Mouse (Mus musculus) embryonic fibroblast, embryonic 13.5 days (primary cell): Measurements from ENCODE around the gene Atf3.

Experiments
- CTCF ChIP-seq: IDR thresholded peaks from 2 replicates; pipeline ENCODE4 v1.5.1; 2011; ENCODE audit warnings: mild to moderate bottlenecking, control low read depth, low read length, moderate library complexity, borderline replicate concordance; ENCODE audit not compliant: insufficient read depth
- POLR2A ChIP-seq: IDR thresholded peaks from 2 replicates; pipeline ENCODE4 v1.6.1; 2011; ENCODE audit warnings: low read depth, mild to moderate bottlenecking, control low read depth, low read length, moderate library complexity

DNA sequence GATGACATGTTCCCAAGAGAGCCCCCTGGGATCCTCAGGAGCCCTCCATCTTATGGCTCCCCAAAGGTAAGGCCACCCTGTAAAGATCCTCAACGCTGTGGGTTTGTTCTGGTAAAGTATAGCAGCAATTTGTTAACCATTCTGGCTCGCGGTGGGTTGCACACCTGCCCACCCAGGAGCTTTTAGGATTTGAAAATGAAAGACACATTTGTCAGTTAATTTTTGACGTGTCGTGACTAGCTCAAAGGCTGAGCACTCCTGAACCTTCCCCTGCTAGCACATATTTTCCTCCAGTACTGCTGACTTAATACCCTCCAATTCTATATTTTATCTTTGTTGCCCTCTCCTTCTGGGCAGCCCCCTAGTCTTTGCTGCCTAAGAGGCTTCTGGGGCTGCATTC lies 49.3 kb upstream of the Atf3 start:
- no peak for TF ChIP-seq POLR2A
- no peak for TF ChIP-seq CTCF
